Mouse (Mus musculus): ENCODE measurements around the gene Fndc3a. TPM values are rescaled to one million over a fixed set of nuclear protein-coding genes. Genes with fewer than 3 reads are reported as not detected.

The Fndc3a gene
- polyA plus RNA-seq, 1 experiment from 2014 or later = 59.1 TPM

- H3K27me3 ChIP-seq = peaks cover 10% of the 10 kb centered on the region
- no peaks in the 10 kb centered on the region for H3K9me3 ChIP-seq
- no peak overlapping the region for H3K4me3 ChIP-seq (replicated peaks)
- no peaks in the 10 kb centered on the region for H3K4me1 ChIP-seq (replicated peaks)
- WGBS = 85% methylated on average over 4 of the region's 4 CpGs
- no peak overlapping the region for H3K27ac ChIP-seq
- H3K9ac ChIP-seq (replicated peaks) = no peak overlapping the region
- H3K36me3 ChIP-seq = no peaks in the 10 kb centered on the region
- no peak for ATAC-seq
- no peak overlapping the region for H3K4me2 ChIP-seq (replicated peaks)
These were observed 6.4 kb upstream of the Fndc3a start for GRCm38 (mm10) chr14:72716175-72716574.

GRCm38 (mm10) chr14:72711130-72711529 is 1.3 kb upstream of the Fndc3a start:
- ATAC-seq = no peak
- Histone ChIP-seq H3K27ac (no peak overlapping the region), H3K4me1 (replicated peaks) (peaks cover 14% of the 10 kb centered on the region), H3K9me3 (no peaks in the 10 kb centered on the region), H3K36me3 (no peaks in the 10 kb centered on the region), H3K9ac (replicated peaks) (no peak overlapping the region), H3K4me3 (replicated peaks) (no peak overlapping the region), H3K4me2 (replicated peaks) (peak overlapping the region; percentile 74), H3K27me3 (peaks cover 12% of the 10 kb centered on the region)
- WGBS = 49% methylated on average over 4 of the region's 4 CpGs

- Histone ChIP-seq H3K9ac (replicated peaks) (peak overlapping the region; percentile 90), H3K27me3 (peaks cover 12% of the 10 kb centered on the region), H3K4me2 (replicated peaks) (peak overlapping the region; percentile 74), H3K9me3 (no peaks in the 10 kb centered on the region), H3K4me1 (replicated peaks) (peaks cover 14% of the 10 kb centered on the region), H3K36me3 (no peaks in the 10 kb centered on the region), H3K4me3 (replicated peaks) (peak overlapping the region; percentile 90), H3K27ac (peak overlapping the region; percentile 92)
- 1% methylated on average over 38 of the region's 38 CpGs for WGBS
- ATAC-seq = peak; percentile 55
These were observed 681 bp upstream of the Fndc3a start for GRCm38 (mm10) chr14:72710341-72711027.

GRCm38 (mm10) chr14:72709091-72709709 is 603 bp downstream of the Fndc3a start:
- Histone ChIP-seq H3K36me3 (no peaks in the 10 kb centered on the region), H3K27ac (peak overlapping the region; percentile 92), H3K4me2 (replicated peaks) (peak overlapping the region; percentile 74), H3K9ac (replicated peaks) (peak overlapping the region; percentile 90), H3K4me1 (replicated peaks) (peaks cover 14% of the 10 kb centered on the region), H3K9me3 (no peaks in the 10 kb centered on the region), H3K4me3 (replicated peaks) (peak overlapping the region; percentile 90), H3K27me3 (peaks cover 12% of the 10 kb centered on the region)
- WGBS = under 1% methylated on average over 70 of the region's 70 CpGs
- ATAC-seq = no peak; the same call in 1 of the 2 replicates

GRCm38 (mm10) chr14:72708581-72708991 is 1.2 kb downstream of the Fndc3a start:
- Histone ChIP-seq H3K4me3 (replicated peaks) (peak overlapping the region; percentile 90), H3K9me3 (no peaks in the 10 kb centered on the region), H3K4me1 (replicated peaks) (peaks cover 14% of the 10 kb centered on the region), H3K9ac (replicated peaks) (peak overlapping the region; percentile 90), H3K27me3 (peaks cover 12% of the 10 kb centered on the region), H3K27ac (no peak overlapping the region), H3K36me3 (no peaks in the 10 kb centered on the region), H3K4me2 (replicated peaks) (peak overlapping the region; percentile 74)
- 35% methylated on average over 11 of the region's 11 CpGs for WGBS
- no peak for ATAC-seq

GRCm38 (mm10) chr14:72700056-72700455 is 9.7 kb downstream of the Fndc3a start:
- no peaks in the 10 kb centered on the region for H3K4me1 ChIP-seq (replicated peaks)
- WGBS = 96% methylated on average over 5 of the region's 5 CpGs
- no peak overlapping the region for H3K27ac ChIP-seq
- H3K36me3 ChIP-seq = no peaks in the 10 kb centered on the region
- H3K27me3 ChIP-seq = no peaks in the 10 kb centered on the region
- H3K9ac ChIP-seq (replicated peaks) = no peak overlapping the region
- no peaks in the 10 kb centered on the region for H3K9me3 ChIP-seq
- H3K4me3 ChIP-seq (replicated peaks) = no peak overlapping the region
- no peak overlapping the region for H3K4me2 ChIP-seq (replicated peaks)
- ATAC-seq = no peak

- Histone ChIP-seq H3K9ac (replicated peaks) (no peak overlapping the region), H3K4me1 (replicated peaks) (no peaks in the 10 kb centered on the region), H3K27me3 (no peaks in the 10 kb centered on the region), H3K4me3 (replicated peaks) (no peak overlapping the region), H3K36me3 (no peaks in the 10 kb centered on the region), H3K9me3 (no peaks in the 10 kb centered on the region), H3K27ac (no peak overlapping the region), H3K4me2 (replicated peaks) (no peak overlapping the region)
- 80% methylated on average over 1 of the region's 1 CpGs for WGBS
- no peak for ATAC-seq
These were observed 18.4 kb downstream of the Fndc3a start for GRCm38 (mm10) chr14:72691406-72691805.

GRCm38 (mm10) chr14:72689525-72689924 is 20.3 kb downstream of the Fndc3a start:
- H3K36me3 ChIP-seq = no peaks in the 10 kb centered on the region
- H3K4me3 ChIP-seq (replicated peaks) = no peak overlapping the region
- no peak for ATAC-seq

GRCm38 (mm10) chr14:72684857-72685370 is 24.9 kb downstream of the Fndc3a start:
- Histone ChIP-seq H3K9ac (replicated peaks) (no peak overlapping the region), H3K36me3 (no peaks in the 10 kb centered on the region), H3K27me3 (no peaks in the 10 kb centered on the region), H3K4me3 (replicated peaks) (no peak overlapping the region), H3K9me3 (no peaks in the 10 kb centered on the region), H3K4me2 (replicated peaks) (no peak overlapping the region), H3K4me1 (replicated peaks) (no peaks in the 10 kb centered on the region), H3K27ac (no peak overlapping the region)
- WGBS = 93% methylated on average over 4 of the region's 4 CpGs
- no peak for ATAC-seq

More at GRCm38 (mm10) chr14:72689525-72689924, 20.3 kb downstream of the Fndc3a start:
- no peaks in the 10 kb centered on the region for H3K4me1 ChIP-seq (replicated peaks)
- H3K9me3 ChIP-seq = no peaks in the 10 kb centered on the region
- H3K4me2 ChIP-seq (replicated peaks) = no peak overlapping the region
- H3K27me3 ChIP-seq = no peaks in the 10 kb centered on the region
- H3K27ac ChIP-seq = no peak overlapping the region
- no peak overlapping the region for H3K9ac ChIP-seq (replicated peaks)

GRCm38 (mm10) chr14:72677247-72677646 is 32.6 kb downstream of the Fndc3a start:
- no peak overlapping the region for H3K4me3 ChIP-seq (replicated peaks)
- WGBS = 73% methylated on average over 3 of the region's 3 CpGs
- H3K27ac ChIP-seq = no peak overlapping the region
- H3K27me3 ChIP-seq = no peaks in the 10 kb centered on the region
- H3K9ac ChIP-seq (replicated peaks) = no peak overlapping the region
- H3K36me3 ChIP-seq = no peaks in the 10 kb centered on the region
- no peaks in the 10 kb centered on the region for H3K9me3 ChIP-seq
- H3K4me2 ChIP-seq (replicated peaks) = no peak overlapping the region
- no peak for ATAC-seq
- H3K4me1 ChIP-seq (replicated peaks) = no peaks in the 10 kb centered on the region

GRCm38 (mm10) chr14:72671911-72672310 is 37.9 kb downstream of the Fndc3a start:
- ATAC-seq = no peak

GRCm38 (mm10) chr14:72670987-72671386 is 38.8 kb downstream of the Fndc3a start:
- WGBS = 98% methylated on average over 2 of the region's 2 CpGs
- no peak overlapping the region for H3K4me3 ChIP-seq (replicated peaks)

More at GRCm38 (mm10) chr14:72671911-72672310, 37.9 kb downstream of the Fndc3a start:
- H3K9me3 ChIP-seq = no peaks in the 10 kb centered on the region
- H3K9ac ChIP-seq (replicated peaks) = no peak overlapping the region
- no peaks in the 10 kb centered on the region for H3K27me3 ChIP-seq
- no peak overlapping the region for H3K4me3 ChIP-seq (replicated peaks)
- H3K4me1 ChIP-seq (replicated peaks) = no peaks in the 10 kb centered on the region
- H3K4me2 ChIP-seq (replicated peaks) = no peak overlapping the region
- no peak overlapping the region for H3K27ac ChIP-seq
- H3K36me3 ChIP-seq = no peaks in the 10 kb centered on the region
- 97% methylated on average over 3 of the region's 3 CpGs for WGBS

More at GRCm38 (mm10) chr14:72670987-72671386, 38.8 kb downstream of the Fndc3a start:
- no peak overlapping the region for H3K27ac ChIP-seq
- H3K36me3 ChIP-seq = no peaks in the 10 kb centered on the region
- no peak overlapping the region for H3K4me2 ChIP-seq (replicated peaks)
- H3K4me1 ChIP-seq (replicated peaks) = no peaks in the 10 kb centered on the region
- no peaks in the 10 kb centered on the region for H3K27me3 ChIP-seq
- no peak for ATAC-seq
- no peaks in the 10 kb centered on the region for H3K9me3 ChIP-seq
- H3K9ac ChIP-seq (replicated peaks) = no peak overlapping the region
